Mouse (Mus musculus): ENCODE measurements around the gene Naa15.

DNA sequence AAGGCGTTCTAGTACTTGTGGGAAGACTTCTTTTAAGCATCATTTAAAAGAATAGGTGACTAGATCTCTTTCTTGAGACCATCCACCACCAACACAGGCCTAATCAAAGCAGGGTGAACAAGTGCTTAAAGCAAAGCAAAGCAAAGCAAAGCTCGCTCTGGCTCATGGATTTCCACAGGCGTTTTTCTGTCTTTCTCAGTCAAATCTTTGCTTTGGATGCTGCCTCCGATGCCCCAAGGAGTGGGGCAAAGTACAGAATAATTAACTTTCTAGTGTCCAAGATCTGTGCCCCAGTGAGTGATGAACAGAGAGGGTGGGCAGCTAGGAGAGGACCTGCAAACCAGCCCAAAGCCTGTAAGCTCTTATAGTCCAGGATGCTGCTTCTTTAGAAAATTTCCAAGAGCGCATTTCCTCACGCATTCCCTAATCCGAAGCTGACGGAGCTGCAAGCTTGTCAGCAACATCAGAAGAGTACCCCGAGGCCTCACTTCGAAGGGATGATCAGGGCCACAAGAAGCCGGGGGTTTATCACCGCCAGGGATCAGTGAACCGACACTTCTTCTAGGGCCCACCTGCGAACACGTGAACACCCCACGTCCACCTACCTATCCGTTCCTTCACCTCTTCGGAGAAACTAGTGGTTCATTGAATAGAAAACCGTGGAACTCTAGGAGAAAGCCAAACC, 19.3 kb upstream of the Naa15 start:
- TF ChIP-seq CTCF (IDR thresholded peaks at IDR 0.05; ENCODE audit: low read depth), result no peak
- TF ChIP-seq EP300 (IDR thresholded peaks at IDR 0.05; ENCODE audit: low read depth), result no peak

Data from heart, postnatal 0 days (tissue).